Mouse (Mus musculus): Measurements from ENCODE around the gene Adam12. TPM values are rescaled to one million over a fixed set of nuclear protein-coding genes. Genes with fewer than 3 reads are reported as not detected.

Adam12 gene
- polyA plus RNA-seq, 1 experiment from 2014 or later, result 9.4 TPM

GRCm38 (mm10) chr7:133971086-133971485 is 260.9 kb downstream of the Adam12 start:
- POLR2A ChIA-PET, result interaction anchor here (0.6 kb wide), 1 partner anchor 12 kb away, joined by 3 read pairs; no protein-coding TSS in a partner anchor
- DNase-seq (ENCODE audit: low read depth, low spot score) (no peak), ATAC-seq (no peak)
- no peak for TF ChIP-seq CTCF (IDR thresholded peaks at IDR 0.05)
- no peaks in the 10 kb centered on the region for H3K27me3 ChIP-seq
- CTCF ChIA-PET, result no interaction called here
- in situ Hi-C loops (cut with MboI; ENCODE audit: low pct_unique_long_range_greater_than_20kb), result no loop called here

GRCm38 (mm10) chr7:133970407-133970806 is 261.5 kb downstream of the Adam12 start:
- no peaks in the 10 kb centered on the region for H3K27me3 ChIP-seq
- in situ Hi-C loops (cut with MboI; ENCODE audit: low pct_unique_long_range_greater_than_20kb), result no loop called here
- ChIA-PET CTCF (no interaction called here), POLR2A (no interaction called here)
- DNase-seq (ENCODE audit: low read depth, low spot score) (no peak), ATAC-seq (no peak)
- no peak for TF ChIP-seq CTCF (IDR thresholded peaks at IDR 0.05)

GRCm38 (mm10) chr7:133967906-133968305 is 264.0 kb downstream of the Adam12 start:
- in situ Hi-C loops (cut with MboI; ENCODE audit: low pct_unique_long_range_greater_than_20kb), result no loop called here
- ATAC-seq, result no peak
- no peaks in the 10 kb centered on the region for H3K27me3 ChIP-seq
- CTCF ChIA-PET, result no interaction called here
- POLR2A ChIA-PET, result no interaction called here
- no peak for TF ChIP-seq CTCF (IDR thresholded peaks at IDR 0.05)
- DNase-seq (ENCODE audit: low read depth, low spot score), result no peak

GRCm38 (mm10) chr7:133963501-133963900 is 268.4 kb downstream of the Adam12 start:
- ChIA-PET CTCF (no interaction called here), POLR2A (no interaction called here)
- no peaks in the 10 kb centered on the region for H3K27me3 ChIP-seq
- no peak for DNase-seq (ENCODE audit: low read depth, low spot score)
- no peak for ATAC-seq
- in situ Hi-C loops (cut with MboI; ENCODE audit: low pct_unique_long_range_greater_than_20kb), result no loop called here
- no peak for TF ChIP-seq CTCF (IDR thresholded peaks at IDR 0.05)

GRCm38 (mm10) chr7:133959200-133959599 is 272.7 kb downstream of the Adam12 start:
- TF ChIP-seq CTCF (IDR thresholded peaks at IDR 0.05), result peak; percentile 77
- in situ Hi-C loops (cut with MboI; ENCODE audit: low pct_unique_long_range_greater_than_20kb), result loop anchor here (5.0 kb wide), 1 partner anchor 263 kb away; no protein-coding TSS in a partner anchor
- CTCF ChIA-PET, result no interaction called here
- no peaks in the 10 kb centered on the region for H3K27me3 ChIP-seq
- POLR2A ChIA-PET, result no interaction called here
- DNase-seq (ENCODE audit: low read depth, low spot score), result no peak
- ATAC-seq, result no peak

- DNase-seq (ENCODE audit: low read depth, low spot score), result peak; percentile 64
- ATAC-seq, result no peak
- TF ChIP-seq CTCF (IDR thresholded peaks at IDR 0.05), result no peak
- in situ Hi-C loops (cut with MboI; ENCODE audit: low pct_unique_long_range_greater_than_20kb), result loop anchor here (5.0 kb wide), 1 partner anchor 264 kb away; no protein-coding TSS in a partner anchor
- ChIA-PET CTCF (interaction anchor here (1.4 kb wide), 1 partner anchor 10 kb away, joined by 3 read pairs; no protein-coding TSS in a partner anchor), POLR2A (no interaction called here)
- H3K27me3 ChIP-seq, result no peaks in the 10 kb centered on the region
Measured at GRCm38 (mm10) chr7:133957873-133958272, 274.1 kb downstream of the Adam12 start.

GRCm38 (mm10) chr7:133954111-133955091 is 277.5 kb downstream of the Adam12 start:
- no peak for ATAC-seq
- ChIA-PET CTCF (interaction anchor here (1.2 kb wide), 1 partner anchor 7 kb away, joined by 3 read pairs; no protein-coding TSS in a partner anchor), POLR2A (no interaction called here)
- in situ Hi-C loops (cut with MboI; ENCODE audit: low pct_unique_long_range_greater_than_20kb), result loop anchor here (5.0 kb wide), 1 partner anchor 268 kb away; no protein-coding TSS in a partner anchor
- H3K27me3 ChIP-seq, result no peaks in the 10 kb centered on the region
- no peak for TF ChIP-seq CTCF (IDR thresholded peaks at IDR 0.05)
- no peak for DNase-seq (ENCODE audit: low read depth, low spot score)

GRCm38 (mm10) chr7:133951777-133952545 is 280.0 kb downstream of the Adam12 start:
- ChIA-PET POLR2A (no interaction called here), CTCF (no interaction called here)
- in situ Hi-C loops (cut with MboI; ENCODE audit: low pct_unique_long_range_greater_than_20kb), result no loop called here
- ATAC-seq (no peak), DNase-seq (ENCODE audit: low read depth, low spot score) (no peak)
- no peaks in the 10 kb centered on the region for H3K27me3 ChIP-seq
- no peak for TF ChIP-seq CTCF (IDR thresholded peaks at IDR 0.05)

- no peaks in the 10 kb centered on the region for H3K27me3 ChIP-seq
- DNase-seq (ENCODE audit: low read depth, low spot score) (no peak), ATAC-seq (no peak)
- no peak for TF ChIP-seq CTCF (IDR thresholded peaks at IDR 0.05)
- in situ Hi-C loops (cut with MboI; ENCODE audit: low pct_unique_long_range_greater_than_20kb), result no loop called here
- ChIA-PET POLR2A (interaction anchor here (0.7 to 1.1 kb wide), 2 partner anchors 9 to 589 kb away, joined by 3 read pairs; no protein-coding TSS in a partner anchor), CTCF (interaction anchor here (1.1 kb wide), 2 partner anchors 8 to 11 kb away, joined by 3 read pairs; no protein-coding TSS in a partner anchor)
Measured at GRCm38 (mm10) chr7:133947360-133947759, 284.6 kb downstream of the Adam12 start.

- in situ Hi-C loops (cut with MboI; ENCODE audit: low pct_unique_long_range_greater_than_20kb), result no loop called here
- ChIA-PET POLR2A (interaction anchor here (0.7 to 1.1 kb wide), 3 partner anchors 9 to 946 kb away, joined by 3 read pairs; no protein-coding TSS in a partner anchor), CTCF (interaction anchor here (1.1 kb wide), 2 partner anchors 9 to 11 kb away, joined by 3 read pairs; no protein-coding TSS in a partner anchor)
- no peaks in the 10 kb centered on the region for H3K27me3 ChIP-seq
- peak; percentile 65 for ATAC-seq
- DNase-seq (ENCODE audit: low read depth, low spot score), result no peak
- TF ChIP-seq CTCF (IDR thresholded peaks at IDR 0.05), result no peak
Measured at GRCm38 (mm10) chr7:133946757-133947345, 285.1 kb downstream of the Adam12 start.

All from Patski (cell line).